Mouse (Mus musculus) bone marrow macrophage, adult 2 months (primary cell): ENCODE data around the gene Rab11b.

ENCODE experiments used
- CTCF ChIP-seq: IDR thresholded peaks from 2 replicates; pipeline ENCODE4 v1.5.1; 2012; ENCODE audit warnings: low read depth, mild to moderate bottlenecking, low read length, moderate library complexity
- POLR2A ChIP-seq: IDR thresholded peaks from 2 replicates; pipeline ENCODE4 v1.6.1; 2012; ENCODE audit warnings: mild to moderate bottlenecking, low read depth, low read length, borderline replicate concordance

DNA sequence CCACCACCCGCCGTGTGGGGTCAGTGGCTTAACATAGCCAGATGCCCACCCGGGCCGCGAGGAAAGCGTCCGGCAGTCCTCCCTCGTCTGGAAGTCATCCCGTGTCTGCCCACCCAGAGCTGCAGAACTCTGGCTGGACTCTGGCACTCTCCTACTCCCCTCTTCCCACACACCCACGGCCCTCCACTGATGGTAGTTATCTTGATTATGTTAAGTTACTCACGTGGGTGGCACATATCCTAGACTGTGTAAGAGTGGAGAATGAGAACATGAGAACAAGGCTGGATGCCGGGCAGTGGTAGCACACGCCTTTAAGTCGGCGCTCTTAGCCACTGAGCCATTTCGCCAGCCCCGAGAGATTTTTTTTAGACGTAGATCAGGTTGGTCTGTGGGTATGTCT is 26.0 kb upstream of the Rab11b start:
- no peak for TF ChIP-seq CTCF
- TF ChIP-seq POLR2A, result no peak
